Mouse (Mus musculus): ENCODE results near the gene Acacb. TPM values are rescaled to one million over a fixed set of nuclear protein-coding genes. Genes with fewer than 3 reads are reported as not detected.

The Acacb gene
- polyA plus RNA-seq, 1 experiment from 2014 or later = 9.5 TPM

- H3K27ac ChIP-seq (replicated peaks) = peak overlapping the region; percentile 91
- peaks cover 41% of the 10 kb centered on the region for H3K36me3 ChIP-seq
- H3K9me3 ChIP-seq = no peaks in the 10 kb centered on the region
- WGBS = 68% methylated on average over 15 of the region's 15 CpGs
- no peak overlapping the region for H3K4me3 ChIP-seq
- H3K4me2 ChIP-seq = no peak overlapping the region
- no peak for ATAC-seq (ENCODE audit: extremely low read depth, insufficient number of reproducible peaks, low FRiP score, low TSS enrichment)
- no peaks in the 10 kb centered on the region for H3K27me3 ChIP-seq (replicated peaks)
- peaks cover 57% of the 10 kb centered on the region for H3K4me1 ChIP-seq
- H3K9ac ChIP-seq = 0 out of 2 replicates have a peak overlapping the region, but pooled peaks have one; percentile 44
Measured at GRCm38 (mm10) chr5:114137481-114138276, 8.7 kb upstream of the Acacb start.

GRCm38 (mm10) chr5:114138277-114139164 lies 7.8 kb upstream of the Acacb start:
- Histone ChIP-seq H3K27me3 (replicated peaks) (no peaks in the 10 kb centered on the region), H3K36me3 (peaks cover 38% of the 10 kb centered on the region), H3K4me3 (no peak overlapping the region), H3K4me1 (peaks cover 57% of the 10 kb centered on the region), H3K9me3 (no peaks in the 10 kb centered on the region), H3K9ac (peak overlapping the region; percentile 65), H3K4me2 (peak overlapping the region; percentile 34; the same call in 1 of the 2 replicates), H3K27ac (replicated peaks) (peak overlapping the region; percentile 91)
- no peak for ATAC-seq (ENCODE audit: extremely low read depth, insufficient number of reproducible peaks, low FRiP score, low TSS enrichment)
- WGBS = 61% methylated on average over 21 of the region's 21 CpGs

- ATAC-seq (ENCODE audit: extremely low read depth, insufficient number of reproducible peaks, low FRiP score, low TSS enrichment) = peak; percentile 38; the same call in 1 of the 2 replicates
- Histone ChIP-seq H3K4me1 (peaks cover 54% of the 10 kb centered on the region), H3K4me2 (peak overlapping the region; percentile 34; the same call in 1 of the 2 replicates), H3K9me3 (no peaks in the 10 kb centered on the region), H3K27ac (replicated peaks) (peak overlapping the region; percentile 91), H3K36me3 (peaks cover 38% of the 10 kb centered on the region), H3K9ac (peak overlapping the region; percentile 65; the same call in 1 of the 2 replicates), H3K4me3 (no peak overlapping the region), H3K27me3 (replicated peaks) (no peaks in the 10 kb centered on the region)
- WGBS = 30% methylated on average over 9 of the region's 9 CpGs
Measured at GRCm38 (mm10) chr5:114139175-114139574, 7.2 kb upstream of the Acacb start.

- Histone ChIP-seq H3K4me1 (peaks cover 49% of the 10 kb centered on the region), H3K27me3 (replicated peaks) (no peaks in the 10 kb centered on the region), H3K4me3 (peak overlapping the region; percentile 50), H3K9me3 (no peaks in the 10 kb centered on the region), H3K9ac (peak overlapping the region; percentile 84), H3K27ac (replicated peaks) (peak overlapping the region; percentile 98), H3K4me2 (peak overlapping the region; percentile 64), H3K36me3 (no peaks in the 10 kb centered on the region)
- 49% methylated on average over 14 of the region's 14 CpGs for WGBS
- no peak for ATAC-seq (ENCODE audit: extremely low read depth, insufficient number of reproducible peaks, low FRiP score, low TSS enrichment)
Measured at GRCm38 (mm10) chr5:114147043-114147972, 973 bp downstream of the Acacb start.

GRCm38 (mm10) chr5:114152359-114153092 lies 6.2 kb downstream of the Acacb start:
- no peak overlapping the region for H3K4me2 ChIP-seq
- 78% methylated on average over 12 of the region's 12 CpGs for WGBS
- no peak overlapping the region for H3K4me3 ChIP-seq
- H3K27me3 ChIP-seq (replicated peaks) = no peaks in the 10 kb centered on the region
- H3K27ac ChIP-seq (replicated peaks) = peak overlapping the region; percentile 48; the same call in 1 of the 2 replicates
- H3K4me1 ChIP-seq = peaks cover 43% of the 10 kb centered on the region
- peak overlapping the region; percentile 57; the same call in 1 of the 2 replicates for H3K9ac ChIP-seq
- H3K36me3 ChIP-seq = no peaks in the 10 kb centered on the region
- no peak for ATAC-seq (ENCODE audit: extremely low read depth, insufficient number of reproducible peaks, low FRiP score, low TSS enrichment)
- H3K9me3 ChIP-seq = no peaks in the 10 kb centered on the region

GRCm38 (mm10) chr5:114153490-114153889 lies 7.2 kb downstream of the Acacb start:
- Histone ChIP-seq H3K4me2 (peak overlapping the region; percentile 42; the same call in 1 of the 2 replicates), H3K36me3 (no peaks in the 10 kb centered on the region), H3K9ac (no peak overlapping the region), H3K9me3 (no peaks in the 10 kb centered on the region), H3K4me1 (peaks cover 43% of the 10 kb centered on the region), H3K4me3 (peak overlapping the region; percentile 38), H3K27me3 (replicated peaks) (no peaks in the 10 kb centered on the region), H3K27ac (replicated peaks) (no peak overlapping the region)
- WGBS = 9% methylated on average over 12 of the region's 12 CpGs
- ATAC-seq (ENCODE audit: extremely low read depth, insufficient number of reproducible peaks, low FRiP score, low TSS enrichment) = no peak

- Histone ChIP-seq H3K9ac (0 out of 2 replicates have a peak overlapping the region, but pooled peaks have one; percentile 10), H3K27ac (replicated peaks) (peak overlapping the region; percentile 36; the same call in 1 of the 2 replicates), H3K4me2 (no peak overlapping the region), H3K9me3 (no peaks in the 10 kb centered on the region), H3K4me1 (peaks cover 35% of the 10 kb centered on the region), H3K36me3 (0 out of 2 replicates have a peak, but pooled peaks cover 4% of the 10 kb centered on the region), H3K27me3 (replicated peaks) (no peaks in the 10 kb centered on the region), H3K4me3 (no peak overlapping the region)
- 79% methylated on average over 5 of the region's 5 CpGs for WGBS
- ATAC-seq (ENCODE audit: extremely low read depth, insufficient number of reproducible peaks, low FRiP score, low TSS enrichment) = no peak
Measured at GRCm38 (mm10) chr5:114154765-114155164, 8.4 kb downstream of the Acacb start.

GRCm38 (mm10) chr5:114155168-114155933 lies 9.0 kb downstream of the Acacb start:
- WGBS = 48% methylated on average over 9 of the region's 9 CpGs
- Histone ChIP-seq H3K27me3 (replicated peaks) (no peaks in the 10 kb centered on the region), H3K36me3 (0 out of 2 replicates have a peak, but pooled peaks cover 4% of the 10 kb centered on the region), H3K27ac (replicated peaks) (peak overlapping the region; percentile 36; the same call in 1 of the 2 replicates), H3K9ac (0 out of 2 replicates have a peak overlapping the region, but pooled peaks have one; percentile 28), H3K4me2 (no peak overlapping the region), H3K4me1 (peaks cover 34% of the 10 kb centered on the region), H3K9me3 (no peaks in the 10 kb centered on the region), H3K4me3 (no peak overlapping the region)
- no peak for ATAC-seq (ENCODE audit: extremely low read depth, insufficient number of reproducible peaks, low FRiP score, low TSS enrichment)

- Histone ChIP-seq H3K4me2 (no peak overlapping the region), H3K9me3 (no peaks in the 10 kb centered on the region), H3K9ac (no peak overlapping the region), H3K27ac (replicated peaks) (no peak overlapping the region), H3K4me3 (no peak overlapping the region), H3K27me3 (replicated peaks) (no peaks in the 10 kb centered on the region), H3K36me3 (0 out of 2 replicates have a peak, but pooled peaks cover 4% of the 10 kb centered on the region), H3K4me1 (peaks cover 30% of the 10 kb centered on the region)
- ATAC-seq (ENCODE audit: extremely low read depth, insufficient number of reproducible peaks, low FRiP score, low TSS enrichment) = no peak
- WGBS = 50% methylated on average over 7 of the region's 7 CpGs
Measured at GRCm38 (mm10) chr5:114157236-114157635, 10.9 kb downstream of the Acacb start.

Data from heart, embryonic 13.5 days (tissue).